Mouse (Mus musculus) testis, postnatal 10 days (tissue): ENCODE results near the gene Tmeff2.
"Not testable (repeated sequence)": the region's sequence is repeated elsewhere in the genome, so short reads cannot be mapped to it uniquely, and the experiment has no call there.

Source experiments
- DNase-seq: peaks from one replicate; pipeline ENCODE4 v3.0.0; 2021; ENCODE audit warnings: low spot score

Tmeff2 gene

GRCm38 (mm10) chr1:50900386-50900785, at the start of gene Tmeff2:
Tmeff2 (plus strand) TSS chr1:50900647.
- not testable (repeated sequence) for DNase-seq

- DNase-seq: no peak
These were observed 38.9 kb upstream of the Tmeff2 start for GRCm38 (mm10) chr1:50861515-50861914.

- DNase-seq: no peak
These were observed 2.8 kb upstream of the Tmeff2 start for GRCm38 (mm10) chr1:50897696-50898095.

GRCm38 (mm10) chr1:50924838-50925355, 24.4 kb downstream of the Tmeff2 start:
- no peak for DNase-seq

- no peak for DNase-seq
These were observed 25.0 kb downstream of the Tmeff2 start for GRCm38 (mm10) chr1:50925356-50925921.

GRCm38 (mm10) chr1:50926374-50927060, 26.1 kb downstream of the Tmeff2 start:
- DNase-seq: no peak

GRCm38 (mm10) chr1:50927077-50927611, 26.7 kb downstream of the Tmeff2 start:
- DNase-seq: peak; percentile 83

- DNase-seq: no peak
These were observed 27.3 kb downstream of the Tmeff2 start for GRCm38 (mm10) chr1:50927679-50928187.

- DNase-seq: no peak
These were observed 28.3 kb downstream of the Tmeff2 start for GRCm38 (mm10) chr1:50928776-50929175.

GRCm38 (mm10) chr1:50935076-50935475, 34.6 kb downstream of the Tmeff2 start:
- DNase-seq: no peak

- no peak for DNase-seq
These were observed 35.0 kb downstream of the Tmeff2 start for GRCm38 (mm10) chr1:50935484-50935883.

- DNase-seq: no peak
These were observed 39.9 kb downstream of the Tmeff2 start for GRCm38 (mm10) chr1:50940131-50941039.

- no peak for DNase-seq
These were observed 48.1 kb downstream of the Tmeff2 start for GRCm38 (mm10) chr1:50948575-50948974.

GRCm38 (mm10) chr1:50958844-50959243, 58.4 kb downstream of the Tmeff2 start:
- DNase-seq: no peak

GRCm38 (mm10) chr1:50961954-50962648, 61.7 kb downstream of the Tmeff2 start:
- DNase-seq: peak; percentile 47

GRCm38 (mm10) chr1:50962649-50963000, 62.2 kb downstream of the Tmeff2 start:
- DNase-seq: no peak

- DNase-seq: no peak
These were observed 69.2 kb downstream of the Tmeff2 start for GRCm38 (mm10) chr1:50969685-50970084.

GRCm38 (mm10) chr1:50970853-50971252, 70.4 kb downstream of the Tmeff2 start:
- DNase-seq: no peak

GRCm38 (mm10) chr1:50972509-50973436, 72.3 kb downstream of the Tmeff2 start:
- no peak for DNase-seq

GRCm38 (mm10) chr1:50979358-50980081, 79.1 kb downstream of the Tmeff2 start:
- DNase-seq: no peak
